Mouse (Mus musculus) lung, postnatal 25 days (tissue): ENCODE results near the gene Cbx1.

Source experiments
- DNase-seq: peaks from one replicate; pipeline ENCODE4 v3.0.0; 2022; ENCODE audit warnings: low spot score

Cbx1 gene

DNA sequence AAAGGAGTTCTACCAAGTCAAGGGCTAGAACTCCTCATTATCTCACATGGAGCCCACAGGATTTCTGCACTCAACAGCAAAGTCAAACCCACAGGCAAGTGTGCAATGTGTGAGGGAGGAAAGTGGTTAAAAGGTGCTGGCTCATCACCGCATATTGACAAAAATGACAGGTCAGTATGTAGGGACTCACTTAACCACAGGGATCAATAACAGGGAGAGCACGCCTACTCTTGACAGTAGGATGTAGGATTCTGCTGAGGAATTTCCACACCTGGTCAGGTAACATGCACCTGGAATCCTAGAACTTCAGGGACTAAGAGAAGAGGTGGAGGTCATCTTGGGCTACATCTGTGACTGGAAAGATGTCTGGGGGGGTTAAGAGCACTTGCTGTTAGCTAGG, 27.0 kb downstream of the Cbx1 start:
- DNase-seq: no peak

DNA sequence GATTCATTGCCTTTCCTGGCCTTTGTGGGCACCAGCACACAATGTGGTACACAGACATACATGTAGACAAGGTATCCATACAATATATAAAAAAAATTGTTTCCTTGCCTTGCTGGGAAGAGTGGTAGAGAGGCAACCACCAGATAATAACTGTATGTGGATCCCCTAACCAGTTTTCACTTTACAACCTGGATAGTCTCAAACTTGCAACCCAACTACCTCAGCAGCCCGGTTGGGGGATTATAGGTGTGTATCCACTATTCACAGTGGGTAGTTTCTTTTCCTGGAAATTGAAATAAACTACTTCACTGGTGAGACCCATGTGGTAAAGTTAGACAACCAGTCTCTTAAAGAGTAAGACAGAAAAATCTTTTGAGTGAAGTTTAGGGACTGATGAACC, 27.6 kb downstream of the Cbx1 start:
- no peak for DNase-seq

DNA sequence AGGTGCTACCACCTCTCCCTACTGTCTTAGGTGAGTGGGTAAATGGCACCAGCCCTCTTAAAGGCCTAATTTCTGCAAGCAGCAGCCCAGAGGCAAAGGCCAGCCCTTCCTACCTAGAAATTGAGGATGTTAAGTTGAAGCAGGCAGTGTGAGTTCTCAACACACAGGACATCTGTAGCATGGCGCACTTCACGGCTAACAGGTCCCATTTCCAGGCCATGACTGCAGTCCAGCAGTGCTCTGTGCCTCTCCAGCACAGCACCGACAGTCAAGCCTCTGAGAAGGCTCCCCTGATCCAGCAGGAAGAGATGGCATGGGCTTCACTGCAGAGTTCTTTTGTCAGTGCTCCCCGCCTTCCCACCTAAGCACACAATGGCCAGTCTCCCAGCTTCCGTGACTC, 28.1 kb downstream of the Cbx1 start:
- DNase-seq: no peak

DNA sequence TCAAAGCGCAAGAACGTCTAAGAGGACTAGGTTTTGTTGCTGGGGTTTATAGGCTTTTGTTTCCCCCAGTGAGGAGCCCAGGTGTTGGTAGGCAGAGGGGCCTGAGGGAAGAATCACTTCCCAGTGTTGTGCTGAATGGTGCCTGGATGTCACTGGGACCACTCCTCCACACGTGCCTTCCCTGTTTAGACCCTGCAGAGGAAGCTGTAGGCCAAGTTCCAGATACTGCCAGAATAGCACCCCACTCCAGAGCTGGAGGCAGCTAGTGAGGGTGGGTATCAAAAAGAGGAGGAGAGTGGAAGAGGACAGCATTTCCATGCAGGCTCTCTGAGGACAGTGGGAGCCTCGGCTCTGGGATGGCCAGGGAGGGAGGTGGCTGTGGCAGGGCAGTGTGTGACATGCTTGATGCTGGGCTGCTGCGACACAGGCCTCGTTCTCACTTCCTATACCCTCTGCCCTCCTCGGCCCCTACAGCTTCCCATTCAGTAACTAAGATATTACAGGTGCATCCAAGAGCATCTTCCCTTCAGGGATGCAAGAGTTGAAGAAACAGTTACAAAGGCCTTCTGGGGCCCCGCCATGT, 29.3 kb downstream of the Cbx1 start:
- DNase-seq: no peak

DNA sequence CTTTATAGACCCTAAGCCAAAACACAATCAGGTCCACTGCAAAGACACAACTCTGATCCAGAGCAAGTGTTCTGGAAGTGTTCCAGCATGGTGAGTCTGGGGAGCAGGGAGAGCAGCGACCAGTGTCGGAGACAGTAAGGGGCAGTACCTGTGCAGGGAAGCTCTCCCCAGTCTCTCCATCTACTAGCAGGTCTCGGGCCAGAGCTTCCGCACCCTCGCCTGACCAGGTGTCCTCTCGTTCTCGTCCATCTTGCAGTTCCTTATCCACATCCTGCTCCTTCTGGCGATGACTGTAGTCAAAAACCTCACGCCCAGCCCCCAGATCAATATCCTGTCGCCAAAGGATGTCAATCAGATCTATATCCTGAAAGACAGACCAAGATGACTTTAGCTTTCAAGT, 33.0 kb downstream of the Cbx1 start:
- DNase-seq: no peak

DNA sequence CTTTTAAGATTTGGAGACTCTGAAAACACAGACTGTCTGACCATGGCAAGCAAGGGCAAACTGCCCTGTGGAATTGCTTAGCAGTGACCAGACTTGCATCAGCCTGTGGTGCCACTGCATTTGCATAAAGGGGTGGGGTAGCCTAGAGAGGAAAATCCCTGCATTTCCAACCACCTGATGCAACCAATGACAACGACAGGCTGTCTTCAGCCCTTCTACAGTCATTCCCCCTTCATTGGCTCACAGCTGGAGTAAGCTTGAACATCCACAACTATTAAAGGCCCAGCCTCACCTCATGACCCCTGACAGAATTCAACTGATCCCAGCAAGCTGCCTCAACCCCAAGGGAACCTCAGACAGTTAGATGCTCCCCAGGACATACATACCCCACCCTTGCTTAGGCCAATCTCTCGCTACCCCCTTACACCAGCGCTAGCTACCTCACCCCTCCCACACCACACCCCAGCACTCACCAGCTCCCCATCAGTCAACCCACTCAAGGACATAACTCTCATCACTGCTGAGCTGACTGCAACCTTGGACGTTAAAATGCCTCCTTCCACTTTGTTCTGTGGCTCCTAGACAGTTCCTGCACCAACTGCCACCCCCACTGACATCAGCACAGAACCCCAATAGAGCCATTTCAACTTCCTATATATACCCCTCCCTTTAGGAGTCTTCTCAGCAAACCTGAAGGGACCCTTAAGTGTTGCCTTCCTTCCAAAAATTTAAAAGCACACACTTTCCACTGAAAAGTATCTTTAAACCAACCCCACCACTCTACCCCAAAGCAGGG, 33.9 kb downstream of the Cbx1 start:
- peak; percentile 32 for DNase-seq

DNA sequence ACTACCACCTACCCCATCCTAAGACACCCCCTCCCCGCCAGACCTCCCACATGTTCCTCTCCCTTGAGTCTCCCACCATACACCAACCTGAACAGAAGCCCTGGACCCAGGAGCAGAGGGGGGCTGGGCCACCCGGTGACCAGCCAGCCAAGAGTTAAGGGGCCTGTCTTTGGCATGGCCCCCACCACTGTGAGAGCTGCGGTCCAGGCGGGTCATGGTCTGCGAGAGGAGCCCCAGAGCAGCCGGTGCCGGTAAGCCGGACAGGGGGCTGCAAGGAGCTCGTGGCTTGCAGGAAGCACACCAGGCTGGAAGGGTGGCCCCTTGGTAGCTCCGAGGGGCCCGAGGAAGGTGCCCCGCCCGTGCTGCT, 34.5 kb downstream of the Cbx1 start:
- DNase-seq: no peak

DNA sequence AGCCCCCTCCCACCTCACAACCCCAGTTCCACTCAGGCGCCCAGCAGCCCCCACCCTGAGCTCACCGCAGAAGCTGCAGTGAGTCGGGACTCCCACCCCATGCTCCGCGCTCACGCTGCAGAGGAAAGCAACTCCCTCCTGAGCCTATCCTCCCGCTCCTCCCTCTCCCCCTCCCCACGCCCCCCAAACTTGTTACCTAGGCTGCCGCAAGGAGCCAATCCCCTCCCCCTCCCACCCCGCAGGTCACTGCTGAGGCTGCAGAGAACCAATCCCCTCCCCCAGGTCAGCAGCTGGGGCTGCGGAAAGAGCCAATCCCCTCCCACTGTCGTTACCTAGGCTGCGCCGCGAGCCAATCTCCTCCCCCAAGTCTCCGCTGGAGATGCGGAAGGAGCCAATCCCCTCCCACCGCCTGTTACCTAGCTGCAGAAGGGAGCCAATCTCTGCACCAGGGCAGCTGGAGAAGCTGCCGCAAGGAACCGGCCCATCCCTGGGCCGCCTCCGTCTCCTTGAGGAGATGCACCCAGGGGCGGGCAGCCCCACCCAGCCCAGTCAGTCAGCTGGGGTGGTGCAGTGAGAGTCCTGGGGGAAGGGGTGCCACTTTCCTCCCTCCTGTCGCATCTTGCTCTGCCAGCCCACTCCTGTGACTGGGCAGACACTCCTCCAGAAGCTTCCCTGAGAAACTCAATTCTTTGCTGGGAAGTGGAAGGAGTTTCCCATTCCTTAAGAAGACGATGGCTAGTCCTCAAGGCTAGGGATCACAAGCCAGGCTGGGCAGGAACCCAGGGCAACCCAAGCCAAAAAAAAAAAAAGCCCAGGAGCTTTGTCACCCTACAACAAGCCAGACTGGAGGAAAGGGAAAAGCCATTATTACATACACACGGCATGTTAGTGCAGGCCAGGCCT, 35.2 kb downstream of the Cbx1 start:
- DNase-seq: peak; percentile 91

DNA sequence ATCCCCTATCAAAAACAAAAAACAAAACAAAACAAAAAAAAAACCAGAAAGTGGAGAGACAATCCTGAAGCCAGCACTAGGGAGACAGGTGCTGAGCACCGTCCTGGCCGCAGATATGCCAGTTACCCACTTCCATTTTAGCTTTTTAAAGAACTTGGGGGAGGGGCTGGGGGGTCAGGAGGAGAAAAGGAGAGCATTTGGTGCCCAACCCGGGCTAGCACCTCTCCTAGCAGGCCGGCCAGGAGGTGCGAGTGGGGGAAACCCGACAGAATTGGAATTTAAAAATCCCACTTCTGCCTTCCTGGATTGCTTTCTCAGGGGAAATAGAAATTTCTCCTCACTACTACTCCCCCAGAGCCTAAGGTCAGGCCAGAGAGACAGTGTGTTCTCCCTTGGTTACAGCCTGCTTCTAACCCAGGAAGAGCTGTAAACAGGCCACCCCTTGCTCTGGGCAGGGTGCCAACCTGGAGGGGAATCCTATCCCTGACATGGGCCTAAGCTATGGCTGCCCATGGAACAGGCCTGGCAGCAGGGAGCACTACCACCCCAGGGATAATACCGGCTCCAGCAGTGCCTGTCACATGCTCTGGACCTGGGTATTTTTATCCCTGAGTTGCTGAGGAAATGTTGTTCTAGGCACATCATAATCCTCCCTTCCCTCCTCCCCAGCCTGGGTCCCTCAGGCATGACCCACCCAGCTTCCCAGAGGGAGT, 36.0 kb downstream of the Cbx1 start:
- peak; percentile 75 for DNase-seq

DNA sequence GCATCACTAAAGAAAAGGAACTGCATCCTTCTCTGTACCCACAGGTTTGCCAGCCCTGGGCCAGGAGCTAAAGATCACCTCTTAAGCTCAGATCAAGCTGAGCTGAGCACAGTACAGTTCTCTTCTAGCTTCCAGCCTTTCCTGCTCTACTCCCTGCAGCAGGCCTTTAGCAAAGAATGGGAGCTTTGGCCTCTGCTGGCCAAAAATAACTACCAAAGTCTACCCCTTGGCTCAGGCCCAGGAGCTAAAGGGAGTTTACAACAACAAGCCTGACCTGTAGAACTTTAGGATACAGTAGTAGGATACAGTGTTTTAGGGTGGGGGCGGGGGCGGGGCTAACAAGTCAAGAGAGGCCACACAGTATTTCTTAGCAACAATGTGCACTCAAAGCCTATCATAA, 37.6 kb downstream of the Cbx1 start:
- DNase-seq: no peak

DNA sequence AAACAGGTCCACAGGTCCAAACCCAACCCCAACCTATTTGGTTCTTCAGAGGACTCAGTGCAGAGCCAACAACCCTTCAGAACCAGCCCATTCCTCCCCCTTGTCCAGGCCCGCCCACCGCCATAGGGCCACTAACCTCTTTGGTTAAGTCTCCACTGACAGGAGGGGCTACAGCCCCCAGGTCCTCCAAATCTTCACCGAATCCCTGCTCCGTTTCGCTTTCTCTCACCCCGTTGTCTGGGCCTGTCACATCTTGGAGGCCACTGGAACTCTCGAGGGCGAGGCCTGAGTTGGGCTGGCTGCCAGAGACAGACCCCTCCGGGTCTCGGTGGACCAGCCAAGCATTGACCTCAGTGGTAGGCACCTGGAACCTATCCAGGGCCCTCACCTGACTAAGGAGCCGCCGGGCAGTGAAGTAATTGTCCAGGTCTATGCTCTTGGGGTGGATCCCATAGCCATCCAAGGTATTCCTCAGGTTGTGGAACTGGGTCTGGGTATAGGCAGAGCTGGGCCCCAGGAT, 38.2 kb downstream of the Cbx1 start:
- DNase-seq: no peak

DNA sequence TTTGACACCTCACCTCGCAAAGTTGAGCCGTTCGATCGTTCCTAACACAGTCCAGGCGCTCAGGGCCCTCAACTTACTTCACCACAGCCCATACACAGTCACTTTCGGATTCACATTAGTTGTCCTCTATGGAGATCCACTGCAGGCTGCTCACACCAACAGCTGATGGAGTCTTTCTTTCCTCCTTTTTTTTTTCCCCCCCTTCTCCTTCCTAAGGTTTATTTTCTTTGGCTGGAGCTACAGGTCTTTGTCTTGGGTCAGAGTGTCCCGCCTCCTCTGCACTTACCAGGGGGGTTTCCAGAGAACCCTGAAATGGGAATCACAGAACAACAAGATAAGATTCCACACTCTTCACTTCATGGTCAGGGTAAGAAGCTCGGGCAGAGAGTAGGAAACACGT, 39.0 kb downstream of the Cbx1 start:
- no peak for DNase-seq

DNA sequence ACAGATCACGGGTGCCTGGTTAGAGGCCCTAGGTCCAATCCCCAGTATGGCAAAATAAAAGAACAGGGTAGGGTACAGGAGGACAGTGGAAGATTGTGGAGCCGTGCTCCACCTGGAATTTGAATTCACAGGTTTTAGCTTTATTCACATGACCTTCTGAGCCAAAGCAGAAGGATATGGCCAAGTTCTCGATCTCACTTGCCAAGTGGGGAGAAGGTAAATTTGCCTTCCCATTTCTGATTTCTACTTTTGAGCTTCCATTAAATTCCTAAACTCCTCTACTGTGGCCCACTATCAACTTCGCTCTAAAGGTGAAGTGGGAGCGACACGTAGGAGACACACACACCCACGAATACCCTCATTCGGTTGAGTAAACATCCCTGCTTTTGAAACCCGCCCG, 40.0 kb downstream of the Cbx1 start:
- DNase-seq: no peak

DNA sequence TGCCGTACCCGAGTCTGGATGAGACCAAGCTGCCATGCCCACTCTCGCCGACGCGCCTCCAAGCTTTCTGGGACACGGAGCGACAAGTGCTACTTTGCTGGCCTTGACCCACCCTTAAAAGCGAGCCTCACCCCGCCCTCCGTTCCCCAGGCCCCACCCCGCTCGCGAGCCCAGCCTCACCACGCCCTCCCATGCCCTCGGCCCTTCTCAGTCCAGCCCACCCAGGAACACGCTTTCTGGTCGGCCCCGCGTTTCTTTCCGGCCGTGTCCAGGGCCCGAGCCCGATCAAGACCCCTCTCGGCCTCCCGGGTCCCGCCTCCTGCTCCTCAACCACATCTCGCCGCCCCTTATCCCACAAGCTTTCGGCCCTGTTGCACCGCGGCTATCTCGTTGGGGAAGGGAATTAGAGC, 40.5 kb downstream of the Cbx1 start:
- peak; percentile 92 for DNase-seq

DNA sequence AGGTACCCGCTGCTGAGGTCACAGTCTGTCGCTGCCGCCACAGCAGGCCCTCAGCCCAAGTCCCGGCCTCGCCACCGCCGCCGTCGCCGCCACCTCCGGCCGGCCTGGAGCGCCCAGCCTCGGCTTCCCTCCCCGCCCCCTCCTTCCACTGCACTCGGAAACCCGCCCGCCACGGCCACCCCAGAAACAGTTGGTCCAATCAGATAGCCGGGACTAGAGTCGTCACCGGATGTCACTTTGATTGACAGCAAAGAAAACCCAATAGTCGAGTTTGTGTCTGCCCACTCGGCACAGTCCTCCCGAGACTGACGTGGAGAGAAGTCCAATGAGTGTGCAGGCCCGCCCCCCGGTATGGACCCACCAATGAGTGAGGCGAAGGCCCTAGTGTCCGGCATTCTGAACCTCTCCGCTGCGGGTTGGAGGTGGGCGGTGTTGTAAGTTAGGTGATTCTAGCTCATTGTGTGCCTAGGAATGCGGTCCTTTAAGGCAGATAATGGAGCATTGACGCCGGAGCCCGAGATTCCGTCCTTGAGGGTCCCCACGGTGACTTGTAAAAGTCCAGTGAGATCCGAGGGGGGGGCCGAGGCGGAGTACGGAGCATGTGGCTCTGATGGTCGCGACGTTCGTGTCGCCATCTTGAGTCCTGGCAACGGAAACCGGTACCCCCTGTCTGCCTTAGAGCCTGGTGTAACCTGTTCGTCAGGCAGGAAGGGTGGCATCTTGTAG, 41.0 kb downstream of the Cbx1 start, which contains the start of gene Nfe2l1:
TSS of gene Nfe2l1 (minus strand) at position 156 of the 726 bp plus-strand sequence.
- DNase-seq: peak; percentile 100

DNA sequence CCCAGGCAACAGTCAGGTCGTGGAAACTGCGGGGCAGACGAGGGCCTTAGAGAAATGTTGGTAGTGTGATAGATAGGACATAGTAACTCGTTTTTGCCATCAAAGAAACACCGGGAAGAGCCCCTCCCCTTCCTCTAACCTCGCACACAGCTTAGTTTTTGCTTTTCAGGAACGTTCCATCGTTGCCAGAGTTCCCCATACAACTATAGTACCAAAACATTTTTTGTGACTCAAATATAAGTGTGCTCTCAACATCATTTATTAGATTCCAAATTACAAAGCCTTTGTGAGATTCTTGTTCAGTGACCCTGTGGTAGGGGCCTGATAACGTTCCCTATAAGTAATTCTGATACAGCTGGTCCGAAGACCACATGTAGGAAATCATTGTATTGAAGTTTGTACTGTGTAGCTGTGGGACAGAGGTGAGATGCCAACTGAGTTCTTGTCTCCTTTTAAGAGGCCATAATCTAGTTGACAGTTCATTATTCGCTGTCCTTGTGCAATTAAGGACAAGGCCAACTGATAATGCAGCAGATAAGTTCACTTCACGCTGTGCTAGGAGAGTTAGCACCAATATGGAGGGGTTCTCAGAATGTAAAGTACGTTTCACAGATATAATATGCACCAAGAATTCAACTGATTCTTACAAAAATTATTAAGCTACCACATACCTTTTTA, 41.8 kb downstream of the Cbx1 start:
- DNase-seq: no peak

DNA sequence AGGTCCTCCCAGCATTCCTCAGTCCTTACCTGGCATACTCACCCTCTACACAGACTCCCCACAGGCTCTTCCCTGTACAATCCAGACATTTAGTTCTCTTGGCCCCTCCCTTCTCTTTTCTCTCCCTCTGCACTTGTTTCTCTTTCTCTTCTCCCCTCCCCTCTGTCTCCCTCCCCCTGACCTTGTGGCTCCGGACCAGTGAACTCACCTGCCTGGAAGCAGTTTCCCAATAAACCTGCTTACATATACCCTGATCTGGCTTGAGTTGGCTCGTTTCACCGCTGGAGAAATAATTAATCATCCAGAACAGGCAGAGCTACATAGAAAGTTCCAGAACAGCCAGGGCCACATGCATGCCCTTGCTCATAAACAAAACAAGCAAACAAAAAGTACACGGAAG, 42.6 kb downstream of the Cbx1 start:
- DNase-seq: no peak

DNA sequence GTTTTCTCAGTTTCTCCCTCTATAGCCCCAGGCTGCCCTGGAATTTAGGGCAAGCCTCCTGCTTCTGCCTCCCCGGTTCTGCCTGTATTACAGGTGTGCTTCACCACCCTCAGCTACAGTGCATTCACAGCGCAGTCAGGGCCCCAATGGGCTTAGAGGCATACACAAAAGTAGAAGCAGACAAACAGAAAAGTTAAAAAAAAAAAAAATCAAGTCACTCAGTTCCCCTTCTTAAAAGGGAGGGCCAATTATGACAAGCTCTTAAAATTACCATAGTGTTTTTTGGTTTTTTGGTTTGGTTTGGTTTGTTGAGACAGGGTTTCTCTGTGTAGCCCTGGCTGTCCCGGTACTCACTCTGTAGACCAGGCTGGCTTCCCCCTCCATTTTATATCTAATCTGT, 43.6 kb downstream of the Cbx1 start:
- DNase-seq: no peak

DNA sequence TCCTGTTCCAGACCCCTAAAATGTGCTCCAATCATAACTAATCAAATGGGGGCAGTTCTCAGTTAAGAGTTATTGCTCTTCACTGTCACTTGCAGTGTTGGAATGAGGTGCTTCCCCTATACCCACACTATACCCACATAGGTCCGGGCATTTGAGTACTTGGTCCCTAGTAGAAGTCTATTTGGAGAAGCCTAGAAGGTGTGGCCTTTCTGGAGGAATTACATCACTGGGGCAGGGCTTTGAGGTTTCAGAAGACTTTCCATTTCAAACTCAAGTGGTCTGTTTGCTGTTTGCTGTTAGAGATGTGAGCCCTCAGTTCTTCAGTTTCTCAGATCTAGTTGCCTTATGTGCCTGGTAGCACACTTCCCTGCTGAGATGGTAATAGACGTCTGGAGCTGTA, 44.0 kb downstream of the Cbx1 start:
- no peak for DNase-seq

DNA sequence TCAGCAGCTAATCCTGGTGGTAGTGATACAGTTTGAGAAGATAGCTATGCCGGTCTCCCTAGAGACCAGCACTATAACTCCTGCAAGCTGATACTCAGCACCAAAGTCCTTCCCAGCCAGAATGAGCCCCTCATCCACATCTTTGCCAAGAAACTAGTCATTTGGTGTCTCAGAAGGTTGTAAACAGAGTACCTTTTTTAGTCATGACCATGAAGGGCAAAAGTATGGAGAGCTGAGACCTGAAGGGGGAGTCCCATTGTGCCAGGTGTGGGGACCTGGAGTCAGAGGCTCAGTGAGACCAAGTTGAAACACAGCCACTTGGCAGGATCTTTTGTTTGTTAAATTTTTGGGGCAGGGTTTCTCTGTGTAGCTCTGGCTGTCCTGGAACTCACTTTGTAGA, 45.2 kb downstream of the Cbx1 start:
- no peak for DNase-seq

DNA sequence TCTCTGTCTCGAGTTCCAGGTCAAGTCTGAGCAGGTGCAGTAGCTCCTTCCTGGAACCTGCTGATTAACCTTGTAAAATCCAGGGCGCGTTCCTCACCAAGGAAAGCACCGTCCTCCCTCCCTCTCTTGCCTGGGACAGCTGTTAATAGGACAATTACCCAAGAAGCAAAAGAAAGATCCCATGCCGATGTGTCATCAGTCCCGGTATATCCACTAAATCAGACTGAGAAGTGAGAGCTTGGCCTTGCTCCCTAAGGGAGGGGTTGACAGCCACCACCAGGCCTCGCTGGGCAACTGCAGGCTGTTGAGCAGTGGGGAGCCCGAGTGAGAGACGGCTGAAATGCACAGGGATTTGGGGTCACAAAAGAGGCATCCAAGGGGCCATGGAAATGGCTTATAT, 48.4 kb downstream of the Cbx1 start:
- no peak for DNase-seq
